Mouse (Mus musculus): ENCODE measurements around the gene Zdhhc5. TPM values are rescaled to one million over a fixed set of nuclear protein-coding genes. Genes with fewer than 3 reads are reported as not detected.

Zdhhc5 gene
- 62.2 TPM for polyA plus RNA-seq (2014; fragmentation: Illumina TruSeq; extraction: RNeasy Lipid Tissue Mini Kit (QIAGEN cat#74804); ENCODE audit: low read depth, low replicate concordance)

DNA sequence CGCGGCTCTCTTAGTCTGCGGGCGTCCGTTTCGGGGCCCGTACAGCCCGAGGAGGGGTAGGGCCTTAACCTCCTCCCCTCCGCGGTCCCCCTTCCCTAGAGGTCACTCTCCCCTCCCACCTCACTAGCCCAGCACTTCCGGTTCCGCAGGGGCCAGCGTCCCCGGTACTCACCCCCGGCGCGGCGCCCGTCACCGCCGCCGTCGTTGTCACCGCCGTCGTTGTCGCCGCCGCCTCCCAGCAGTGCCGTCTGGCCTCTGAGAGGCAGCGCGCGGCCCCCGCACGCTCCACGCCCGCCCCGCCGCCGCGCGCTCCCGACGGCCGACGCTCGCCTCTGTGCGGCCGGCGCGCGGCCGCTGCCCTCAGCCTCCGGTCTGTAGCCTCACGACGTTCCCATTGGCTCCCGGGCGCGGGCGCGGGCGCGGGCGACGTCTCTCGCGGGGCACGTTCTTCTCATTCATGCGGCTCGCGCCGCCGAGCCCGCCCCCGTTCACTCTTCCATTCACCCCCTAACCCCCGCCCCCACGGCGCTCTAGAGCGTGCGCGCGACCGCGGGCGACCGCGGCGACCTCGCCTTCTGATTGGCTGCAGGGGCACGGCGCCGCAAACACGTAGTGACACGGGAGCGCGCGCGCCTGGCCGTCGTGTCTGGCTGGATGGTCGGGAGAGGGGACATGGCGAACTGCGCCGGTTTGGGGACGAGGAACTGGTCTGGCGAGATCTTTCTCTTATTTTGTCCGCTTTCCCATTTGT, at the start of gene Zdhhc5:
Gene Zdhhc5 (minus strand): TSS at position 370 of the 751 bp plus-strand sequence.

DNA sequence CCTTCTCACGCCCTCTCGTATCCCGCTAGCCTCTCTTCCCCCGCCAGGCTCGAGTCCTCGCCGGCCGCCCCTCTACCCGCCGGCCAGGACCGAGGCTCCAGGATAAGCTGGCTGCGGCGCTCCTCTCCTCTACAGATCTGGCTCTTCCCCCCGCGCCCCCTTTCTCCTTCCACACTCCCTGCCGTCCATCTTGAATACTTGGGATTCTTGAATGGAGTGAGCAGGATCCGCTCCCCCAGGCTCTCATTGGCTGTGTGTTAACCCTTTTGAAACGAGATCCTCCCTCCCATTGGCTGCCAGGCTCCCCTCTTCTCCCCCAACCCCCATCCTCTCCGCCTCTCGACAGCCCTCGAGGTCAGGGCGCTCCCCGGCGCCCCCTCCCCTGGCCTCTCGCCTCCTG, 28.6 kb upstream of the Zdhhc5 start, which contains the start of gene Gm19426:
Gene Gm19426 (minus strand): TSS at position 95 of the 400 bp plus-strand sequence.

DNA sequence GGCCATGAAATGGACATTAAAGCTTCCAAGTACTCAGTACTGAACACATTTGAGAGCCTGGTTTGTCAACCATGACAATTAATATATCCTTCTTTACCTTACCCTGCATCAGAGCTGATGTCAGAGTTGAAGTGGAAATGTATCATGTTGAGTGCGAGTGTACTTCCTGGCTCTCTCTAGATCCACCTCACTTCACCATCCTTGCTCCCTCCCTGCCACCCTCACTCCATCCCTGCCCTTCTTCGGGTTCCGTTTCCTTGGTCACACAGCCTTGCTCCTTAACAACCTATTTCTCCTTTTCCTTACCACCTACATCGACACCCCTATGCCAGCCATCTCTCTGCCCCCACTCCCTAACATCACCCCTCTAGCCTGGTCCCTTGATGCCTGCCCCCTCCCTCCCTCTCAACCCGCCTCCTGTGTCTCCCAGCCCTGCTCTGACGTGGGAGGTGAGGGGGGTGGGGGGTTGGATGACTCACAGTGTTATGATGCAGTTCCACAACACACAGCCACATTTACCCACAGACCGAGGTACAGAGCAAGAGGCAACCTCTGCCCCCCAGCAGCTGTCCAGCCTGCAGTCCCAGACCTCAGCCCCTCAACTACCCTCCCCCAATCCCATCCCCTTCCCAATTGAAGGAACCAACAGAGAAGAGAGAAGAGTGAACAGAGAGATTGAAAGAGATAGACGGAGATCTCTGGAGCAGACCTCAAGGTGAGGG, 18.8 kb upstream of the Zdhhc5 start, which contains the start of gene Ypel4:
Gene Ypel4 (plus strand): TSS at position 480 of the 722 bp plus-strand sequence.

DNA sequence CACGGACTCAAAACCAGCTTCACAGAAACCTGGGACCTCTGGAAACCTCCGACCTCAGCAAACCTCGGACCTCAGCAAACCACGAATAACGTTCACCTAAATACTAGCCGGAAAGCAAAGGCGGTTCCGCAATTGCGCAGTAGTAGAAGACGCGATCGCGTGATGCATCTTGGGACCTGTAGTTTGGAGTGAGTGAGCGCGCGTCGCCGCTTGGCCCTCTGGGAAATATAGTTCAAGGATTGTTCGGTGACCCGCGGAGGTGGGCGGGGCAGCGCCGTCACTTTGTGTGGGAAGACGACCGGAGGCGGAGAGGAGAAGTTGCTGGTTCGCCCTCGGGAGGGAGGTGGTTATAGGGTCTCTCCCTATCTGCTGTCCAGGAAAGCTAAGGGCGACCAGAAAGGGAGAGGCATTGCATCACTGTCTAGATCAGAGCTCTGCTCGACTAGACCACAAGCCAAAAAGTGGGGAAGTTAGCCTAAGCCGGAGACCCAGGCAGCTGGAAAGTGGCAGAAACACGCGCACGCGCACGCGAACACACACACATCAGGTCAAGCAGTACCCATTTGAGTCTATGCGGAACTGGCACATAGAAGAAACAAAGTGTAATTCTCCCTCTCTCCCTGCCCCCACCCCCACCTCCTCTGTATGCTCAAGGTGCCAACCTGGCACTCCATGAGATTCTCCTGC, 12.3 kb upstream of the Zdhhc5 start, which contains the start of gene Clp1:
Gene Clp1 (minus strand): TSS at position 179 of the 687 bp plus-strand sequence.

DNA sequence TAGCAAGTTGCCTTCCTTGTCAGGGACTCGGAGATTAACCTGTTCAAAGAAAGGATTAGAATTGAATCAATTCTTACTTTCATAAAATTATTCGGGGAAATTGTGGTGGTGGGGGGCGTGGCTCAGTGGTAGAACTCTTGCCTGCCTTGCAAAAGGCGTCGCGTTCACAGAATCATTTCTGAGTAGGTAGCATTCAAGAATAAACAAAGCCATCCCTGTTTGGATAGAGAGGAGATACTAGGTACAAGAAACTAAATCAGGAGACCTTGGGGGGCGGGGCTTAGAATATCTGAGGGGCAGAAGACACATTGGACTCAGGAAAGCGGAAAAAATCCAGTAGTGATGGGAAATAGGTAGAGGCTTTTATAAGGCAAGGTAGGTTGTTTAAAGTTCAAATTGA, 36.0 kb downstream of the Zdhhc5 start, which contains the start of gene Tmx2:
Gene Tmx2 (minus strand): TSS at position 125 of the 400 bp plus-strand sequence.

DNA sequence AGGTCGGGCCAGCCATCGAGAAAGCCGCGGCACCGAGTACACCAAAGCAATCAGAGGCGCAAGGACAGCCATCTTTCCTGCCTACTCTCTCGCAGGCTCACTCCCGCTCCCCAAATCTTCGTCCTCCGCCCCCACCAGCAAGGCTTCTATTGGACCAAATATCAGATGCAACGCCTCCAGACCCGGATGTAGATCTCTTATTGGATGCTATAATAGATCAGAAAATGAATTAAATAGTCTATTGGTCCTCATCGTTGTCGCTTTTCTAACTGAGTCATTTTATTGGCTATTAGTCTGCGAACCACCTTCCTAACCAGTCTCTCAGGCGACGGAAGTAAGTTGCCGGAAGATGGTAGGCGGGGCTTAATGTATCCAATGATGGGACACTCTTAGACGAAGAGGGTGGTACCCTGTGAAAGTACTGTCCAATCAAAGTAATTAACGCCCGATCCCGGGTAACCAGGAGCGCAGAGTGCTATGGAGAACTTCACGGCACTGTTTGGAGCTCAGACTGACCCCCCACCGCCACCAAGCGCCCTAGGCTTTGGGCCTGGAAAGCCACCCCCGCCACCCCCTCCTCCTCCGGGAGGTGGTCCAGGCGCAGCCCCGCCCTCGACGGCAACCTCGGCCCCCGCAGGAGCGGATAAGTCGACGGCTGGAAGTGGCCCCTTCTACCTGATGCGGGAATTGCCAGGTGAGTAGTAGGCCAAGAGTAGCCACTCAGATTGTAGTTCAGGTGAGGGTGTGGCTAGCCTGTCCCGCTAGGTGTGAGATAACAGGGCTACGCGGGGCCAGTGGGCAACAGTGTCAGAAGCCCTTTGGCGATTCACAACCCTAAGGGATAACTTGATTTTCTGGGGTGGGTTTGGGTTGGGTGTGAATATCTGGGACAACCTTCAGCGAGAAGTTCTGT, 36.8 kb downstream of the Zdhhc5 start, which contains the start of the genes Gm28635 and Med19:
Gene Gm28635 (minus strand): TSS at position 74 of the 913 bp plus-strand sequence.
Gene Med19 (plus strand): TSS at position 435 of the 913 bp plus-strand sequence.

DNA sequence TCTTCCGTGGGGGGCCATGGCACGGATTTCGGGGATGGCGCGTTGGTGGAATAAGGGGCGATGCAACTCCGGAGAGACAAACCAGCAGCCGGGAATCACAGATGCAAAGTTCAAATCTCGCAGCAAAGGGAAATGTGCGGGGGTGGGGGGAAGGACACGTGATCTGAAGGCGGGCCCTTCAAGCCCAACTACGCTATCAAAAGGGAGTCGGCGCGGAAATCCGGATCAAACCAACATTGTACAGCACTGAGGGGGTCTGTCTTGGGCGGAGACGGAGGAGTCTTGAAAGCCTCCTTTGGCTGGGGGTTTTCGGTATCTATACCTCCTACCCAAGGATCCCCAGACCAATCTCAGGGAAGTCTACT, 44.4 kb downstream of the Zdhhc5 start, which contains the start of gene Selenoh:
Gene Selenoh (minus strand): TSS at position 202 of the 365 bp plus-strand sequence.

DNA sequence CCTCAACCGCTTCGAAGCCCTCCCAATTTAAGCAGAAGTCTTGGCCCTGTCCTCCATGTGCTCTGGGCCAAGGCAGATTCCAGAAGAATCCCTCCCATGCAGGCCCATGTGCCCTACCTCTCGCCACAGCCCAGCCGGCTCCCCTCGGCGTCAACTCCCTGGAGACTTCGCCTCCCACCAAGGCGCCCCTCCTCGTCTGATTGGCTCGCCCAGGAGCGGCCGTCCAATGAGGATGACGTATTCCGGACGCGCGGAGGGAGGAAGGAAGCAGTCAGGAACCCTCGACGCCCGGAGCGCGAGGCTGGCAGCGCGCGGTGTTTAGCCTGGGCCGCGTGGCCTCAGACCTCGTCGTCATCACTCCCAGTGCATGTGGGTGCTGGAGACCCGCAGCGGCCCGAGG, 56.2 kb downstream of the Zdhhc5 start, which contains the start of gene Btbd18:
Gene Btbd18 (plus strand): TSS at position 274 of the 400 bp plus-strand sequence.

DNA sequence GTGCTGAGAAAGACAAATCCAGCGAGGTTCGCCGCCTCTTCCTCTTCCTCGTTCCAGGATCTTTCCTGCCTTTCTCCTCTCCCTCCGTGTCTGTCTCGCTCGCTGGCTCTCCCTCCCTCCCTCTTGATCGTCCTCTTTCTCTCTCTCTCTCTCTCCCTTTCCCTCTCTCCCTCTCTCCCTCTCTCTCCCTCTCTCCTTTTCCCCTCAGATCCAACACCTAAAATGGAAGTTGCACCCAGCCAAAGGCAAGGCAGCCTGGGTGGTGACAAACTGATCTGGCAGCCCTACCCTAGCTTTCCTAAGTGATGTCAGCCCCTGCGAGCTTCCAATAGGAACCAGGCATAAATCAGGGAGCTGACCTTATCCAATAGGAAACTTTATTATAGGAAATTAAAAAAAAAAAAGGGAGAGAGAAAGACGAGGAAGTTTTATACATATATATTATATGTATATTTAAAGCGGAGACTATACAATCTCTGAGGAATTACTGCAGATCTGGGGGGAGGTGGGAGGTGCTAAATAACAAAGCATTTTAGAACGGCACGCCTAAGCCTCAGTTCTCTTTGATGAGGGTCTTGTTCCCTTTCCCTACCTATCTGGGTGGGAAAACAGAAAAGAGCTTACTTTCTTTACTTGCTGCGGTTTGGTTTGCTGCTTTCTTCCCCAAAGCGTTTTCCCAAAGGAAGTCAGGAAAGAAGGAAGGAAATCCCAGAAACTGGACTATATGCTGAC, 64.3 kb downstream of the Zdhhc5 start, which contains the start of gene Ctnnd1:
Gene Ctnnd1 (minus strand): TSS at position 302 of the 732 bp plus-strand sequence.

Other genes starting within 250 kb of the Zdhhc5 start
- gene Tfpi, start 238.4 kb downstream of the Zdhhc5 start, polyA plus RNA-seq (2014; fragmentation: Illumina TruSeq; extraction: RNeasy Lipid Tissue Mini Kit (QIAGEN cat#74804); ENCODE audit: low read depth, low replicate concordance) = 181 TPM
- 246 TPM for gene Ctnnd1, start 64.4 kb downstream of the Zdhhc5 start, polyA plus RNA-seq (2014; fragmentation: Illumina TruSeq; extraction: RNeasy Lipid Tissue Mini Kit (QIAGEN cat#74804); ENCODE audit: low read depth, low replicate concordance)
- gene Btbd18, start 56.1 kb downstream of the Zdhhc5 start, polyA plus RNA-seq (2014; fragmentation: Illumina TruSeq; extraction: RNeasy Lipid Tissue Mini Kit (QIAGEN cat#74804); ENCODE audit: low read depth, low replicate concordance) = not detected
- 14.6 TPM for gene Selenoh, start 44.4 kb downstream of the Zdhhc5 start, polyA plus RNA-seq (2014; fragmentation: Illumina TruSeq; extraction: RNeasy Lipid Tissue Mini Kit (QIAGEN cat#74804); ENCODE audit: low read depth, low replicate concordance)
- gene Gm28635, start 37.1 kb downstream of the Zdhhc5 start, polyA plus RNA-seq (2014; fragmentation: Illumina TruSeq; extraction: RNeasy Lipid Tissue Mini Kit (QIAGEN cat#74804); ENCODE audit: low read depth, low replicate concordance) = not detected
- gene Med19, start 36.8 kb downstream of the Zdhhc5 start, polyA plus RNA-seq (2014; fragmentation: Illumina TruSeq; extraction: RNeasy Lipid Tissue Mini Kit (QIAGEN cat#74804); ENCODE audit: low read depth, low replicate concordance) = 72.2 TPM
- gene Tmx2, start 36.0 kb downstream of the Zdhhc5 start, polyA plus RNA-seq (2014; fragmentation: Illumina TruSeq; extraction: RNeasy Lipid Tissue Mini Kit (QIAGEN cat#74804); ENCODE audit: low read depth, low replicate concordance) = 247 TPM
- 20.5 TPM for gene Clp1, start 12.2 kb upstream of the Zdhhc5 start, polyA plus RNA-seq (2014; fragmentation: Illumina TruSeq; extraction: RNeasy Lipid Tissue Mini Kit (QIAGEN cat#74804); ENCODE audit: low read depth, low replicate concordance)
- gene Ypel4, start 18.9 kb upstream of the Zdhhc5 start, polyA plus RNA-seq (2014; fragmentation: Illumina TruSeq; extraction: RNeasy Lipid Tissue Mini Kit (QIAGEN cat#74804); ENCODE audit: low read depth, low replicate concordance) = 2.9 TPM
- not detected for gene Gm19426, start 28.5 kb upstream of the Zdhhc5 start, polyA plus RNA-seq (2014; fragmentation: Illumina TruSeq; extraction: RNeasy Lipid Tissue Mini Kit (QIAGEN cat#74804); ENCODE audit: low read depth, low replicate concordance)
- gene Serping1, start 60.3 kb upstream of the Zdhhc5 start, polyA plus RNA-seq (2014; fragmentation: Illumina TruSeq; extraction: RNeasy Lipid Tissue Mini Kit (QIAGEN cat#74804); ENCODE audit: low read depth, low replicate concordance) = 25.4 TPM
- 24.4 TPM for gene Ube2l6, start 83.6 kb upstream of the Zdhhc5 start, polyA plus RNA-seq (2014; fragmentation: Illumina TruSeq; extraction: RNeasy Lipid Tissue Mini Kit (QIAGEN cat#74804); ENCODE audit: low read depth, low replicate concordance)
- gene Smtnl1, start 107.5 kb upstream of the Zdhhc5 start, polyA plus RNA-seq (2014; fragmentation: Illumina TruSeq; extraction: RNeasy Lipid Tissue Mini Kit (QIAGEN cat#74804); ENCODE audit: low read depth, low replicate concordance) = not detected
- gene Timm10, start 111.8 kb upstream of the Zdhhc5 start, polyA plus RNA-seq (2014; fragmentation: Illumina TruSeq; extraction: RNeasy Lipid Tissue Mini Kit (QIAGEN cat#74804); ENCODE audit: low read depth, low replicate concordance) = 4.1 TPM
- gene Slc43a1, start 123.7 kb upstream of the Zdhhc5 start, polyA plus RNA-seq (2014; fragmentation: Illumina TruSeq; extraction: RNeasy Lipid Tissue Mini Kit (QIAGEN cat#74804); ENCODE audit: low read depth, low replicate concordance) = 3.0 TPM
- gene Rtn4rl2, start 171.5 kb upstream of the Zdhhc5 start, polyA plus RNA-seq (2014; fragmentation: Illumina TruSeq; extraction: RNeasy Lipid Tissue Mini Kit (QIAGEN cat#74804); ENCODE audit: low read depth, low replicate concordance) = not detected
- 88.1 TPM for gene Slc43a3, start 221.4 kb upstream of the Zdhhc5 start, polyA plus RNA-seq (2014; fragmentation: Illumina TruSeq; extraction: RNeasy Lipid Tissue Mini Kit (QIAGEN cat#74804); ENCODE audit: low read depth, low replicate concordance)

Data from adrenal gland, adult 10 weeks (tissue).